Comparison of ENCODE assay signal across 8 mouse cellular contexts in the genomic region with DNA sequence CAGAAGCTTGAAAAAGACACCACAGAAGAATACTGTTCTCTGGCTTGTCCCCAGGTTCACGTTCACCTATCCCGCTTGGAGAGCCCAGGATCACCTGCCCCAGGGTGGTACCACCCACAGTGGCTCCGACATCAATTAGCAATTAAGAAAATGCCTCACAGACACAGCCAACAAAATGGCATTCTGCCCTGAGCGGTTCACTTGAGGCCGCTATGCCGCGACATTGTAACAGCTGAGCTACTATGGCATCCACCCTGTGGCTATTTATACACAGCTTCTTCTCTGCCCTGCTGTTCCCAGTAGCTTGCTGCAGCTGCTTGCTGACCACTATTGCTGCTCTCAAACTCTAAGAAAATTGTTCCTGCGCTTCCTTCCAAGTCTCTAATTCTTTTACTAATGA. TPM values are rescaled to one million over a fixed set of nuclear protein-coding genes. Genes with fewer than 3 reads are reported as not detected.
DNase-seq lines count a peak whose midpoint lies in the region; ATAC-seq and TF ChIP-seq lines count a peak whose summit lies in the region.

No protein-coding gene starts in this region.

- peaks cover 5% of the 10 kb centered on the region; the same call in 1 of the 2 replicates for H3K4me1 ChIP-seq in kidney, adult 2 months (ENCODE audit: control insufficient read depth, insufficient read depth, low read length)
- H3K4me1 ChIP-seq in neural tube, embryonic 12.5 days = peaks cover 15% of the 10 kb centered on the region

- ATAC-seq in neural tube, embryonic 12.5 days (ENCODE audit: low FRiP score, low read depth) = 0 out of 2 replicates have a peak, but pooled peaks have one; percentile 11

- H3K27ac ChIP-seq in kidney, adult 2 months (ENCODE audit: insufficient read depth, low read depth, low read length) = no peak overlapping the region
- H3K27ac ChIP-seq in neural tube, embryonic 12.5 days = no peak overlapping the region

- H3K9ac ChIP-seq in neural tube, embryonic 12.5 days = no peak overlapping the region

- intact Hi-C loops in gastrocnemius, postnatal 36 days (cut with DNase I) = loop anchor here (10.0 kb wide), 1 partner anchor 886 kb away; the partner anchor contains the start of gene 1700001L19Rik

- peak; percentile 22 for DNase-seq in gastrocnemius, adult 18-20 months (ENCODE audit: low spot score)
- DNase-seq in gastrocnemius, postnatal 36 days = no peak
- peak; percentile 29 for DNase-seq in cerebellum, adult 8-10 months
- DNase-seq in gastrocnemius, postnatal 25 days = peak; percentile 39
- DNase-seq in kidney, adult 2 months = peak; percentile 45
- DNase-seq in layer of hippocampus, postnatal 25 days (ENCODE audit: extremely low spot score in 1 of 2, low spot score in 1 of 2) = no peak
- no peak for DNase-seq in layer of hippocampus, adult 9-10 months (ENCODE audit: low spot score)

- H3K36me3 ChIP-seq in kidney, adult 2 months (ENCODE audit: control insufficient read depth, insufficient read depth, low read length) = no peaks in the 10 kb centered on the region
- no peaks in the 10 kb centered on the region for H3K36me3 ChIP-seq in neural tube, embryonic 12.5 days

- WGBS in kidney, adult 2 months = 20% methylated on average over 8 of the region's 8 CpGs
- 7% methylated on average over 8 of the region's 8 CpGs for WGBS in neural tube, embryonic 12.5 days

- no peak overlapping the region for H3K4me3 ChIP-seq in kidney, adult 2 months (ENCODE audit: insufficient read depth, low read depth, low read length)
- no peak overlapping the region for H3K4me3 ChIP-seq in neural tube, embryonic 12.5 days

- no peaks in the 10 kb centered on the region for H3K27me3 ChIP-seq in kidney, adult 2 months (replicated peaks; ENCODE audit: control insufficient read depth, insufficient read depth, low read length)
- peaks cover 35% of the 10 kb centered on the region for H3K27me3 ChIP-seq in neural tube, embryonic 12.5 days (replicated peaks)

- peak overlapping the region; percentile 67 for H3K4me2 ChIP-seq in neural tube, embryonic 12.5 days (replicated peaks)

- no peak for TF ChIP-seq POLR2A in kidney, adult 2 months (IDR thresholded peaks at IDR 0.05; ENCODE audit: low read depth, low read length)

- TF ChIP-seq CTCF in kidney, adult 2 months (conservative IDR thresholded peaks at IDR 0.05; ENCODE audit: insufficient read depth, insufficient read length, low read depth, low read length) = no peak

- H3K9me3 ChIP-seq in neural tube, embryonic 12.5 days = no peaks in the 10 kb centered on the region

RNA-seq across cellular contexts. Expression of gene Nsun2, which starts 52.5 kb away (rescaled TPM):
- total RNA-seq in gastrocnemius, adult 18-20 months (2021) = 10 to 100 TPM; 42.4 to 46.5 TPM
- 10 to 100 TPM; 40.7 to 41.0 TPM for total RNA-seq in gastrocnemius, postnatal 36 days (2021)
- total RNA-seq in gastrocnemius, postnatal 25 days (2021) = 10 to 100 TPM; 37.8 to 39.2 TPM
- 47.9 and 51.6 TPM in 2 replicates for polyA plus RNA-seq in kidney, adult 2 months (2012; rRNA removed)
- 99.4 and 106 TPM in 2 replicates for polyA plus RNA-seq in neural tube, embryonic 12.5 days (2016; fragmentation: Nextera tagmentation; extraction: Ambion mirVana)
- 10 to 100 TPM; 80.5 to 85.3 TPM for total RNA-seq in layer of hippocampus, postnatal 25 days (2021)

RNA-seq across cellular contexts. Expression of gene Tent4a, which starts 53.4 kb away (rescaled TPM):
- 1 to 10 TPM; 5.6 to 6.3 TPM for total RNA-seq in gastrocnemius, adult 18-20 months (2021)
- total RNA-seq in gastrocnemius, postnatal 36 days (2021) = 1 to 10 TPM; 5.3 to 6.5 TPM
- total RNA-seq in gastrocnemius, postnatal 25 days (2021) = 1 to 10 TPM; 6.0 to 6.2 TPM
- polyA plus RNA-seq in kidney, adult 2 months (2012; rRNA removed) = 15.8 and 16.7 TPM in 2 replicates
- 7.4 and 8.2 TPM in 2 replicates for polyA plus RNA-seq in neural tube, embryonic 12.5 days (2016; fragmentation: Nextera tagmentation; extraction: Ambion mirVana)
- total RNA-seq in layer of hippocampus, postnatal 25 days (2021) = 10 to 100 TPM; 42.3 to 43.9 TPM

Comparison
In these comparisons a context has a peak if more than half of its experiments do, and no peak if none do; other contexts are left out.
1. DNase-seq: peak in gastrocnemius, adult 18-20 months (single experiment), cerebellum, adult 8-10 months (single experiment), gastrocnemius, postnatal 25 days (single experiment) and kidney, adult 2 months (single experiment); none in gastrocnemius, postnatal 36 days (0 of 2), layer of hippocampus, postnatal 25 days (0 of 2) and layer of hippocampus, adult 9-10 months (single experiment).
2. RNA of gene Tent4a, which starts 53.4 kb away (total RNA-seq): 42.3 to 43.9 TPM in layer of hippocampus, postnatal 25 days; 5.3 to 6.5 TPM in gastrocnemius, postnatal 36 days, 5.6 to 6.3 TPM in gastrocnemius, adult 18-20 months and 6.0 to 6.2 TPM in gastrocnemius, postnatal 25 days; every median in the first group is over 4 times any median in the second.